Mouse (Mus musculus): ENCODE data around the gene Togaram2. TPM values are rescaled to one million over a fixed set of nuclear protein-coding genes. Genes with fewer than 3 reads are reported as not detected.

Gene Togaram2
- polyA plus RNA-seq, 1 experiment from 2014 or later: 0.22 TPM

DNA sequence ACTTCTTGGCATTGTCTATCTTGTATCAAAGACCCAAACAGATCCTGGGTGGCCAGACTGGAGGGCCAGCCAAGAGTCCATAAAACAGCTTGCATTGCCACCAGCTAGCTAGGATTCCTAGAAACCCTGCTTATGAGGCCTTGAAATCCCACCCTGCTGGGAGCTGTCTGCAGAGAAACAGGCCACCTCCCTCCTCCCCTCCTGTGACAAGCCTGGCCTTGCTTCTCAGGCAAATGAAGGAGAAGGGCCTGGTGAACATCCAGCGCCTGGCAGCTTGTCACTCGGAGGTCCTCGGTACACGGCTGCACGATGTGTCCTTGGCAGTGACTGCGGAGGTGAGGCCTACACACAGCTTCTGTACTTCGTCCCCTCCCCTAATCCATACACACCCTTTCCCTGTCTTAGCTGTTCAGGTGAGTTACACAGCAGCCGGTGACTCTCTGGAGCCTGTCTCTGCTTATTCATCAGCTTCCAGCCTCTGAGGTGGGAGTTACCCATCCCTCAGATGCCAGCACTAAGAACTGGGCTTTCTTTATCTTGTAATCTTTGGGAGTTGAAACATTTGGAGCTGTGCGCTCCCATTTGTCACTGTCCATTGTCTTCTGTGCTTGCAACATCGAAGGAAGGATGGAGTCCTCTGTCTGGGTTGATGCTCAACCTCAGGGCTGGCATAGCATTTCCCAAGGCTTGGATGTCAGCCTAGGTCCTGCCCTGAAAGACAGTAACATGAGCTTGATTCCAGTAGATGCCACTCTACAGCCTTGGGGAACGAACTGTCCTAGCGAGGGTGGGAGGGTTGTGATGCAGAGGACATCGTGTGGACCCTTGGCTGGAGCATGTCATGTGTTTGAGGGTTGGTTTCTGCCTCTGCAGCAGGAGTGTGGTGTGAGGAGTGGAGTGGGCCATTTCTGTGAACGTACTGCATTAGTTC, 32.8 kb downstream of the Togaram2 start:
- Histone ChIP-seq H3K27me3 (no peaks in the 10 kb centered on the region), H3K27ac (no peak overlapping the region), H3K9ac (no peak overlapping the region), H3K4me3 (no peak overlapping the region), H3K36me3 (ENCODE audit: poor library complexity, severe bottlenecking) (no peaks in the 10 kb centered on the region), H3K4me1 (no peaks in the 10 kb centered on the region), H3K4me2 (no peak overlapping the region), H3K9me3 (replicated peaks) (0 out of 2 replicates have a peak, but pooled peaks cover 5% of the 10 kb centered on the region)
- 89% methylated on average over 14 of the region's 14 CpGs for WGBS
- no peak for ATAC-seq

- no peak overlapping the region for H3K27ac ChIP-seq
- WGBS: 42% methylated on average over 4 of the region's 4 CpGs
- ATAC-seq: 0 out of 2 replicates have a peak, but pooled peaks have one; percentile 48
- no peaks in the 10 kb centered on the region for H3K27me3 ChIP-seq
- H3K4me3 ChIP-seq: no peak overlapping the region
- H3K4me2 ChIP-seq: no peak overlapping the region
- 0 out of 2 replicates have a peak, but pooled peaks cover 5% of the 10 kb centered on the region for H3K9me3 ChIP-seq (replicated peaks)
- H3K36me3 ChIP-seq (ENCODE audit: poor library complexity, severe bottlenecking): no peaks in the 10 kb centered on the region
- no peaks in the 10 kb centered on the region for H3K4me1 ChIP-seq
- no peak overlapping the region for H3K9ac ChIP-seq
These were observed 34.7 kb downstream of the Togaram2 start for GRCm38 (mm10) chr17:71707715-71708114.

GRCm38 (mm10) chr17:71712279-71712678, 39.2 kb downstream of the Togaram2 start:
- ATAC-seq: no peak
- no peak overlapping the region for H3K27ac ChIP-seq
- H3K9ac ChIP-seq: no peak overlapping the region
- no peaks in the 10 kb centered on the region for H3K36me3 ChIP-seq (ENCODE audit: poor library complexity, severe bottlenecking)
- WGBS: 74% methylated on average over 6 of the region's 6 CpGs
- no peaks in the 10 kb centered on the region for H3K4me1 ChIP-seq
- no peaks in the 10 kb centered on the region for H3K9me3 ChIP-seq (replicated peaks)
- H3K4me3 ChIP-seq: no peak overlapping the region
- no peaks in the 10 kb centered on the region for H3K27me3 ChIP-seq
- H3K4me2 ChIP-seq: no peak overlapping the region

- ATAC-seq: no peak
- Histone ChIP-seq H3K9me3 (replicated peaks) (no peaks in the 10 kb centered on the region), H3K4me1 (no peaks in the 10 kb centered on the region), H3K27me3 (no peaks in the 10 kb centered on the region), H3K4me3 (no peak overlapping the region), H3K36me3 (ENCODE audit: poor library complexity, severe bottlenecking) (no peaks in the 10 kb centered on the region), H3K4me2 (no peak overlapping the region), H3K9ac (no peak overlapping the region), H3K27ac (no peak overlapping the region)
- WGBS: 83% methylated on average over 3 of the region's 3 CpGs
These were observed 42.0 kb downstream of the Togaram2 start for GRCm38 (mm10) chr17:71715034-71715433.

DNA sequence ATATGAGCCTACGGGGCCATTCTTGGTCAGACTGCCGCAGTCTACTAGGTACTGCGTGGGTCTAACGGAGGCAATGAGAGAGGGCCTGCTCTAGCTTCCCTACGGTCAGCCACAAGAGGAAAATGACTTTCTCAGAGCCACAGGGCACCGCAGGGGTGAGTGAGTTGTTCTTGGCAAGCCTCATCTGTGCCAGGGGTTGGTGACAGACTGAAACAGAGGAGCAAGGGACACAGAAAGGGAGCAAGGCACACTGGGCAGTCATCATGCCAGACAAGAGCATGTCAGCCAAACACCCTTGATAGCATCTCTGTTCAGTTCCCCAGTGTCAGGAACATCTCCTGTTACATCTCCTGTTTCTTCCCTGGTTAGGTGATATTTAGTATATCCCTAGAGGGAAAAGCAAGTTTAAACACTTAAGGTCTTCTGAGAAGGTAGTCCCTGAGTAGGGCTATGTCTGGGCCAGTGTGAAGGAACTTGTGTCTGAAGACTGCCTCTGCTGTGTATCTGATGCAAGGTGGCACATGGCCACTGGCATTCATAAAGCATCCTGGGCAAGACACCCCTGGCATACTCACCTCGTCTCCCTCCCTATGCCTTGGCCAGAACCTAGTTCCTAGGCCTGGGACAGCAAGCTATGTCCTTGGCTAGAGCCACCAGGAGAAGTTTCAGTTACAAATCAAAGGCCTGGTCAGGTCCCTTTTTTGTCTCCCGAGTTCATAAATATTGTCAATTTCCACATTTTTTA, 45.0 kb downstream of the Togaram2 start:
- Histone ChIP-seq H3K36me3 (ENCODE audit: poor library complexity, severe bottlenecking) (no peaks in the 10 kb centered on the region), H3K4me3 (no peak overlapping the region), H3K27me3 (no peaks in the 10 kb centered on the region), H3K9ac (no peak overlapping the region), H3K9me3 (replicated peaks) (no peaks in the 10 kb centered on the region), H3K27ac (no peak overlapping the region), H3K4me1 (no peaks in the 10 kb centered on the region), H3K4me2 (no peak overlapping the region)
- no peak for ATAC-seq
- 91% methylated on average over 8 of the region's 8 CpGs for WGBS

DNA sequence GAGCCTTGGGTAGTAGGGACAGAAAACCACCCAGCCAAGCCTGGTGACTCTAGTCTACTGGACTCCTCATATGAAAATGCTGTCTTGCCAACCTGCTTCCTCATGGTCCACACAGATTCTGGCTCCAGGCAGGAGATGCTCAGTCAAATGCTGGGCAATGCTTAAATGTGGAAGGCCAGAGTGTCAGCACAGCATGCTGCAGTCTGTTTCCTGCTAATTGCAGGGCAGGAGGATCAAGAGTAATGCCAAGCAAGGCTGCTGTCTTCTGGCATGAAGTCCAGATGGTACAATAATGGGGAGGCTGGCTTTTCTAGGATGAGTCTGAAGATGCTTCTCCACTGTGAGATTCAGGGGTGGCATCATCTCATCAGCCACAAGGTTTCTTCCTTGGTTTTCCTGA, 47.4 kb downstream of the Togaram2 start:
- Histone ChIP-seq H3K4me3 (no peak overlapping the region), H3K27ac (no peak overlapping the region), H3K27me3 (no peaks in the 10 kb centered on the region), H3K36me3 (ENCODE audit: poor library complexity, severe bottlenecking) (no peaks in the 10 kb centered on the region), H3K4me2 (no peak overlapping the region), H3K9me3 (replicated peaks) (no peaks in the 10 kb centered on the region), H3K4me1 (no peaks in the 10 kb centered on the region), H3K9ac (no peak overlapping the region)
- no peak for ATAC-seq

- Histone ChIP-seq H3K27me3 (no peaks in the 10 kb centered on the region), H3K9ac (no peak overlapping the region), H3K27ac (no peak overlapping the region), H3K9me3 (replicated peaks) (no peaks in the 10 kb centered on the region), H3K4me1 (no peaks in the 10 kb centered on the region), H3K4me2 (no peak overlapping the region), H3K36me3 (ENCODE audit: poor library complexity, severe bottlenecking) (no peaks in the 10 kb centered on the region), H3K4me3 (no peak overlapping the region)
- ATAC-seq: no peak
- 87% methylated on average over 3 of the region's 3 CpGs for WGBS
These were observed 48.0 kb downstream of the Togaram2 start for GRCm38 (mm10) chr17:71721019-71721418.

DNA sequence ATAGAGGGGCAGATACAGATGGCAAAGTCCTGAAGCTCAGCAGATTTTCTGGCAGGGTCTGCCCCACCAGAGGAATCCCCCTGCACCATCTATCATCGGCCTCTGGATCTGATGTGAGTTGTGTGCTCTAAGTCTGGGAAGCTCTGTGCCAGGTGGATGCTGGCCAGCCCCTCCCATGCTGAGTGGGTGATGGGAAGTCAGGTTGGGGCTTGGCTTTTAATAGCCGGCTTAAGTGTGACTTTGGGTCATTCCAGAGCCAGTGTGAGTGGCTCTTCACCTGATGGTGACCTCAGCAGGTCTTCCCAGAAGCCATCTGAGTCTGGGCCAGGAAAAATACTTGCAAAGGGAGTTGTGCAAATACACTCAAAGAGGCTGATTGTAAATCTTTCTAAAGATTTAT, 57.6 kb downstream of the Togaram2 start:
- no peak for ATAC-seq

DNA sequence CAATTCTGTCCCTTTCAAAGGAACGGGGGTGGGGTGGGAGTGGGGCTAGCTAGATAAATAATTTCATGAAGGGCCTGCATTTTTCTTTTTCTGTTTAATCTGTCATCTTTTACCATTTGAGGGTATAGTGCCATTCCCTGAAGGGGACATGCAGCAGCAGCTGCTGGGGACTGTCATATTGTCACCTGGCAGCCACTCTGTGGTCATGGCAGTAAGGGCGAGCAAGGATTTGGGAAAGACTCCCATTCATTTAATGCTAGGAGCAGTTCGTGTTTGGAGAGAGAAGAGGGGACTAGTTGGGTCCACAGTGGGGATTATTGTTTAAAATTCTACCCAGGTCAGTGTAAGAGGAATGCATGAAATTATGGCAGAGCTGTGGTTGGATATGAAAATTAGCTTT, 63.4 kb downstream of the Togaram2 start:
- no peaks in the 10 kb centered on the region for H3K36me3 ChIP-seq (ENCODE audit: poor library complexity, severe bottlenecking)
- no peak overlapping the region for H3K4me3 ChIP-seq
- no peaks in the 10 kb centered on the region for H3K9me3 ChIP-seq (replicated peaks)
- no peaks in the 10 kb centered on the region for H3K27me3 ChIP-seq
- no peak for ATAC-seq
- no peak overlapping the region for H3K4me2 ChIP-seq
- H3K4me1 ChIP-seq: 0 out of 2 replicates have a peak, but pooled peaks cover 3% of the 10 kb centered on the region
- WGBS: 68% methylated on average over 3 of the region's 3 CpGs
- H3K27ac ChIP-seq: no peak overlapping the region
- H3K9ac ChIP-seq: no peak overlapping the region

More for the DNA sequence above, 57.6 kb downstream of the Togaram2 start:
- Histone ChIP-seq H3K9ac (no peak overlapping the region), H3K4me1 (no peaks in the 10 kb centered on the region), H3K9me3 (replicated peaks) (no peaks in the 10 kb centered on the region), H3K36me3 (ENCODE audit: poor library complexity, severe bottlenecking) (no peaks in the 10 kb centered on the region), H3K4me2 (no peak overlapping the region), H3K27me3 (no peaks in the 10 kb centered on the region), H3K27ac (no peak overlapping the region), H3K4me3 (no peak overlapping the region)
- WGBS: 85% methylated on average over 2 of the region's 2 CpGs

DNA sequence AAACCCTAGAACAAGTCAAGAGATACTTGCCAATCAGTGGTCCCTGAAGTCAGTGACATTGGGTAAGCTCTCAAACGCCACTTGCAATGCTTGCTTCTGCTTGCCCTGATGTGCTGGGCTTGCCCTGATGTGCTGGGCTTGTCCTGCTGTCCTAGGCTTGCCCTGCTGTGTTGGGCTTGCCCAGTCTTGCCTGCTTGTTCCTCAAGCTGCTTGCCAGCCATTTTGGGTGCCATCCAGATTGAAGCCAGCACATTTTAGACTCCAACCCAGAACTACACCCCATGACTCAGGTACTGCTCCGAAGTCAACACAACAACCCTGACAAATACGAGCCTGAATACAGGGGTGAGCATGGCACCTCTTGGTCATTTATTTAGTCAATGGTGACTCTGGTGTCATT, 69.1 kb downstream of the Togaram2 start:
- Histone ChIP-seq H3K27me3 (no peaks in the 10 kb centered on the region), H3K27ac (no peak overlapping the region), H3K4me2 (no peak overlapping the region), H3K36me3 (ENCODE audit: poor library complexity, severe bottlenecking) (no peaks in the 10 kb centered on the region), H3K4me3 (no peak overlapping the region), H3K9me3 (replicated peaks) (no peaks in the 10 kb centered on the region), H3K4me1 (peaks cover 15% of the 10 kb centered on the region), H3K9ac (no peak overlapping the region)
- no peak for ATAC-seq
- 84% methylated on average over 3 of the region's 3 CpGs for WGBS

- Histone ChIP-seq H3K4me2 (no peak overlapping the region), H3K9ac (no peak overlapping the region), H3K9me3 (replicated peaks) (no peaks in the 10 kb centered on the region), H3K4me1 (peaks cover 15% of the 10 kb centered on the region), H3K27ac (no peak overlapping the region), H3K36me3 (ENCODE audit: poor library complexity, severe bottlenecking) (no peaks in the 10 kb centered on the region), H3K4me3 (no peak overlapping the region), H3K27me3 (no peaks in the 10 kb centered on the region)
- WGBS: 8% methylated on average over 5 of the region's 5 CpGs
- ATAC-seq: no peak
These were observed 69.9 kb downstream of the Togaram2 start for GRCm38 (mm10) chr17:71742935-71743334.

- no peak overlapping the region for H3K4me2 ChIP-seq
- H3K27ac ChIP-seq: no peak overlapping the region
- no peak overlapping the region for H3K9ac ChIP-seq
- no peaks in the 10 kb centered on the region for H3K9me3 ChIP-seq (replicated peaks)
- H3K36me3 ChIP-seq (ENCODE audit: poor library complexity, severe bottlenecking): no peaks in the 10 kb centered on the region
- 83% methylated on average over 9 of the region's 9 CpGs for WGBS
- H3K4me1 ChIP-seq: peaks cover 15% of the 10 kb centered on the region
- H3K27me3 ChIP-seq: no peaks in the 10 kb centered on the region
- no peak overlapping the region for H3K4me3 ChIP-seq
- ATAC-seq: no peak
These were observed 73.1 kb downstream of the Togaram2 start for GRCm38 (mm10) chr17:71746114-71746513.

All from forebrain, embryonic 13.5 days (tissue).